Mouse (Mus musculus): ENCODE results near the gene Kcnh4. TPM values are rescaled to one million over a fixed set of nuclear protein-coding genes. Genes with fewer than 3 reads are reported as not detected.

Gene Kcnh4
- polyA plus RNA-seq, 1 experiment from 2014 or later: 3.4 TPM

- no peaks in the 10 kb centered on the region for H3K9me3 ChIP-seq (replicated peaks)
- 10% methylated on average over 38 of the region's 38 CpGs for WGBS
- peaks cover 55% of the 10 kb centered on the region for H3K36me3 ChIP-seq (ENCODE audit: poor library complexity, severe bottlenecking)
- peak within 1 kb of the TSS; percentile 9; the same call in 1 of the 2 replicates for H3K4me3 ChIP-seq
- no peak within 1 kb of the TSS for H3K27ac ChIP-seq
- peak within 1 kb of the TSS; percentile 44 for H3K4me2 ChIP-seq
- no peak for ATAC-seq
- H3K27me3 ChIP-seq: no peaks in the 10 kb centered on the region
- peak within 1 kb of the TSS; percentile 52 for H3K9ac ChIP-seq
- H3K4me1 ChIP-seq: peaks cover 29% of the 10 kb centered on the region
These were observed 45.8 kb downstream of the Kcnh4 start, which contains the start of gene Hspb9 for GRCm38 (mm10) chr11:100713735-100714533. Gene Hspb9, plus strand, starts transcription at chr11:100713850.

GRCm38 (mm10) chr11:100713174-100713573, 46.6 kb downstream of the Kcnh4 start:
- peak overlapping the region; percentile 52; the same call in 1 of the 2 replicates for H3K9ac ChIP-seq
- no peak overlapping the region for H3K4me3 ChIP-seq
- H3K9me3 ChIP-seq (replicated peaks): no peaks in the 10 kb centered on the region
- peak overlapping the region; percentile 44; the same call in 1 of the 2 replicates for H3K4me2 ChIP-seq
- no peak overlapping the region for H3K27ac ChIP-seq
- 49% methylated on average over 4 of the region's 4 CpGs for WGBS
- peaks cover 29% of the 10 kb centered on the region for H3K4me1 ChIP-seq
- ATAC-seq: no peak
- H3K36me3 ChIP-seq (ENCODE audit: poor library complexity, severe bottlenecking): peaks cover 55% of the 10 kb centered on the region
- H3K27me3 ChIP-seq: no peaks in the 10 kb centered on the region

GRCm38 (mm10) chr11:100711783-100712615, 47.7 kb downstream of the Kcnh4 start, which contains the start of gene Kat2a:
Gene Kat2a, minus strand, starts transcription at chr11:100712465.
- Histone ChIP-seq H3K4me3 (peak within 1 kb of the TSS; percentile 96), H3K27me3 (no peaks in the 10 kb centered on the region), H3K9ac (peak within 1 kb of the TSS; percentile 92), H3K9me3 (replicated peaks) (no peaks in the 10 kb centered on the region), H3K4me2 (peak within 1 kb of the TSS; percentile 72), H3K4me1 (peaks cover 29% of the 10 kb centered on the region), H3K36me3 (ENCODE audit: poor library complexity, severe bottlenecking) (peaks cover 55% of the 10 kb centered on the region), H3K27ac (peak within 1 kb of the TSS; percentile 75)
- 2% methylated on average over 48 of the region's 48 CpGs for WGBS
- peak; percentile 94 for ATAC-seq

- WGBS: 90% methylated on average over 4 of the region's 4 CpGs
- Histone ChIP-seq H3K4me3 (peak overlapping the region; percentile 96; the same call in 1 of the 2 replicates), H3K9me3 (replicated peaks) (no peaks in the 10 kb centered on the region), H3K4me1 (peaks cover 29% of the 10 kb centered on the region), H3K27ac (no peak overlapping the region), H3K4me2 (no peak overlapping the region), H3K9ac (peak overlapping the region; percentile 92; the same call in 1 of the 2 replicates), H3K27me3 (no peaks in the 10 kb centered on the region), H3K36me3 (ENCODE audit: poor library complexity, severe bottlenecking) (peaks cover 57% of the 10 kb centered on the region)
- no peak for ATAC-seq
These were observed 48.8 kb downstream of the Kcnh4 start for GRCm38 (mm10) chr11:100710977-100711376.

GRCm38 (mm10) chr11:100710528-100710927, 49.2 kb downstream of the Kcnh4 start:
- ATAC-seq: no peak
- no peak overlapping the region for H3K9ac ChIP-seq
- H3K36me3 ChIP-seq (ENCODE audit: poor library complexity, severe bottlenecking): peaks cover 57% of the 10 kb centered on the region
- no peaks in the 10 kb centered on the region for H3K27me3 ChIP-seq
- H3K9me3 ChIP-seq (replicated peaks): no peaks in the 10 kb centered on the region
- no peak overlapping the region for H3K4me2 ChIP-seq
- peaks cover 29% of the 10 kb centered on the region for H3K4me1 ChIP-seq
- H3K4me3 ChIP-seq: no peak overlapping the region
- WGBS: 93% methylated on average over 15 of the region's 15 CpGs
- no peak overlapping the region for H3K27ac ChIP-seq

- Histone ChIP-seq H3K36me3 (ENCODE audit: poor library complexity, severe bottlenecking) (peaks cover 64% of the 10 kb centered on the region), H3K4me1 (peaks cover 22% of the 10 kb centered on the region), H3K9me3 (replicated peaks) (no peaks in the 10 kb centered on the region), H3K9ac (no peak overlapping the region), H3K27me3 (no peaks in the 10 kb centered on the region), H3K4me3 (no peak overlapping the region), H3K27ac (no peak overlapping the region), H3K4me2 (no peak overlapping the region)
- ATAC-seq: no peak
- WGBS: 89% methylated on average over 9 of the region's 9 CpGs
These were observed 50.4 kb downstream of the Kcnh4 start for GRCm38 (mm10) chr11:100709201-100709810.

GRCm38 (mm10) chr11:100705095-100705747, 54.5 kb downstream of the Kcnh4 start:
- WGBS: 93% methylated on average over 23 of the region's 23 CpGs
- ATAC-seq: no peak
- no peak overlapping the region for H3K4me3 ChIP-seq
- H3K27me3 ChIP-seq: 0 out of 2 replicates have a peak, but pooled peaks cover 4% of the 10 kb centered on the region
- no peak overlapping the region for H3K9ac ChIP-seq
- no peak overlapping the region for H3K4me2 ChIP-seq
- peaks cover 7% of the 10 kb centered on the region; the same call in 1 of the 2 replicates for H3K4me1 ChIP-seq
- no peak overlapping the region for H3K27ac ChIP-seq
- no peaks in the 10 kb centered on the region for H3K9me3 ChIP-seq (replicated peaks)
- H3K36me3 ChIP-seq (ENCODE audit: poor library complexity, severe bottlenecking): peaks cover 60% of the 10 kb centered on the region

GRCm38 (mm10) chr11:100703851-100704531, 55.8 kb downstream of the Kcnh4 start, which contains the start of gene Dhx58:
Gene Dhx58, minus strand, starts transcription at chr11:100704271.
- peaks cover 48% of the 10 kb centered on the region for H3K36me3 ChIP-seq (ENCODE audit: poor library complexity, severe bottlenecking)
- no peaks in the 10 kb centered on the region for H3K9me3 ChIP-seq (replicated peaks)
- H3K4me3 ChIP-seq: no peak within 1 kb of the TSS
- H3K27me3 ChIP-seq: 0 out of 2 replicates have a peak, but pooled peaks cover 4% of the 10 kb centered on the region
- peaks cover 7% of the 10 kb centered on the region; the same call in 1 of the 2 replicates for H3K4me1 ChIP-seq
- no peak for ATAC-seq
- WGBS: 61% methylated on average over 7 of the region's 7 CpGs
- H3K27ac ChIP-seq: no peak within 1 kb of the TSS
- no peak within 1 kb of the TSS for H3K4me2 ChIP-seq
- no peak within 1 kb of the TSS for H3K9ac ChIP-seq

GRCm38 (mm10) chr11:100703366-100703765, 56.4 kb downstream of the Kcnh4 start:
- WGBS: 77% methylated on average over 11 of the region's 11 CpGs
- no peak overlapping the region for H3K4me2 ChIP-seq
- H3K27me3 ChIP-seq: 0 out of 2 replicates have a peak, but pooled peaks cover 4% of the 10 kb centered on the region
- H3K27ac ChIP-seq: no peak overlapping the region
- ATAC-seq: no peak
- H3K4me3 ChIP-seq: no peak overlapping the region
- no peak overlapping the region for H3K9ac ChIP-seq
- H3K36me3 ChIP-seq (ENCODE audit: poor library complexity, severe bottlenecking): peaks cover 42% of the 10 kb centered on the region
- H3K4me1 ChIP-seq: peaks cover 7% of the 10 kb centered on the region; the same call in 1 of the 2 replicates
- H3K9me3 ChIP-seq (replicated peaks): no peaks in the 10 kb centered on the region

GRCm38 (mm10) chr11:100702906-100703305, 56.8 kb downstream of the Kcnh4 start:
- 46% methylated on average over 7 of the region's 7 CpGs for WGBS
- H3K4me1 ChIP-seq: peaks cover 7% of the 10 kb centered on the region; the same call in 1 of the 2 replicates
- H3K27ac ChIP-seq: no peak overlapping the region
- H3K27me3 ChIP-seq: 0 out of 2 replicates have a peak, but pooled peaks cover 4% of the 10 kb centered on the region
- ATAC-seq: 0 out of 2 replicates have a peak, but pooled peaks have one; percentile 4
- peaks cover 37% of the 10 kb centered on the region for H3K36me3 ChIP-seq (ENCODE audit: poor library complexity, severe bottlenecking)
- no peaks in the 10 kb centered on the region for H3K9me3 ChIP-seq (replicated peaks)
- no peak overlapping the region; the same call in 1 of the 2 replicates for H3K4me3 ChIP-seq
- H3K4me2 ChIP-seq: peak overlapping the region; percentile 28
- no peak overlapping the region for H3K9ac ChIP-seq
